Mouse (Mus musculus): ENCODE measurements at regions not wholly inside any gene's neighbourhood (a gene's known extent, or its start where the extent isn't known, plus 50 kb on each side); places are given as distances from the start of the nearest gene placed in this dataset.
"Not testable (repeated sequence)": the region's sequence is repeated elsewhere in the genome, so short reads cannot be mapped to it uniquely, and the experiment has no call there.

GRCm38 (mm10) chr11:10276224-10276623 lies 837.8 kb upstream of the Vwc2 start:
- DNase-seq (ENCODE audit: low read depth, low spot score) = peak; percentile 24

- no peak for DNase-seq (ENCODE audit: low read depth, low spot score)
Observed at GRCm38 (mm10) chr11:10283553-10283952, 830.5 kb upstream of the Vwc2 start.

- no peak for DNase-seq (ENCODE audit: low read depth, low spot score)
Observed at GRCm38 (mm10) chr11:10291996-10292395, 822.0 kb upstream of the Vwc2 start.

- no peak for DNase-seq (ENCODE audit: low read depth, low spot score)
Observed at GRCm38 (mm10) chr11:10309023-10309720, 804.9 kb upstream of the Vwc2 start.

DNA sequence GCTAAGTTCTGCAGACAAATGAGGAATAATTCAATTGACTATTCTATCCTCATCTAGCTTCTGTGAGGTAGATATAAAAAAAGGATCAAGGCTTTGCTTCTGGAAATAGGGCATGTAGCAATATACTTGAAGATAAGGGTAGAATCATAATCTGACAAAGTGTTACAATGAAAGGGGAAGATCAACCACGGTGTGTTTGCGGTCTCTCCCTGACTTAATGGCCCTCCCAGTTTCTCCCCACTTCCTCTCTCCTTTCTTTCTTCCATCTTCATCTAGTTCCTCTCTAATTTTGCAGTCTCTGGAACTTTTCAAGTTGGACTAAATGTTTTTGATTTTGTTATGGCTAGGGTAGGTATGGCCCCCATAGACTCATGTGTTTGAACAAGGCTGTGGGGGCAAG lies 796.6 kb upstream of the Vwc2 start:
- no peak for DNase-seq (ENCODE audit: low read depth, low spot score)

DNA sequence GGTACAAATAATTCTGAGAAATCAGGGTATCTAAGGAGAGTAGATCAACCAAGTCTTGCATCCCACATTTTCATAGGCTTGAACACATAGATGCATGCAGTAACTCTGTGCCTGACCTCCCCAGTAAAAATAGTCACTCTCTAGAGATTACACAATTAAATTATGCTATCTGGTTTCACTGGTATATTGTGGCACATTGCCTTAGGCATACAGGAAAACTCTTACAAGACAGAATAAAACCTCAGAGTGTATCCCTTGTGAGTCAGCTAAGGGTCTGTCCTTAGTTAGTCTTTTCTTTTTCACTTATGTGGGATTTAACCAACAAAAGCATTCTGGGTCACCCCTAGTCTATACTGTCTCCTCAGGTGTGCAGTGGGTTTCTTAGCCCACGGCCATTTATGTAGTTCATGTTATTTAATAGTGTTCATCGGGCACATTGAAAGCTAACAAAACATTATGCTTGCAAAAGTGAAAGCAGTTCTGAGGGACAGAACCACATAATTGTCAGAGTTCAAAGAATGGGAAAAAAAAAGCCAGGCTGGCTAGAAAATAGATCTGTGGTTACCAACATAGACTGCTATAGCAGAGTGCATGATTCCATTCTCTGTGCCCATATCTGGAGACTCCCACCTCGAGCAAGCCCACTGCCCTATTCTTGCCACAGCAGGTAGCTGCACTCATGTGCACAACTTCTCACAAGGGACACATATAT lies 795.8 kb upstream of the Vwc2 start:
- no peak for DNase-seq (ENCODE audit: low read depth, low spot score)

GRCm38 (mm10) chr11:10330253-10330652 lies 783.8 kb upstream of the Vwc2 start:
- not testable (repeated sequence) for DNase-seq (ENCODE audit: low read depth, low spot score)

DNA sequence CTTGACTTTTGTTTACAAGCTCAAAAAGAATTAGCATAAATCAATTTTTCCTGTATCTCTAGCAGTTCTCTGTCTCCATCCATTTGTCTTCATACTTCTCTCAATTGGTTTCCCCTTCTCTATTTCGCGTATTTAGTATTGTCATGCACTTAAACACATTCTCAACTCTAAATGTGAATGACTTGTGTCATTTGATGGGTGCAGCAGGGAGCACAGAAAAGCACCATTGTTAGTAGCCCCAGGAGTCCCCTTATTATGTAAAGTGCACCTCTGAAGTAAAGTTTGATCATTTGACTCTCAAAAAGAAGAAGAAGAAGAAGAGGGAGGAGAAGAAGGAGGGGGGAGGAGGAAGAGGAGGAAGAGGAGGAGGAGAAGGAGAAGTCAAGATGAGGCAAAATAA lies 776.2 kb upstream of the Vwc2 start:
- no peak for DNase-seq (ENCODE audit: low read depth, low spot score)

GRCm38 (mm10) chr11:10372340-10372739 lies 741.7 kb upstream of the Vwc2 start:
- DNase-seq (ENCODE audit: low read depth, low spot score) = no peak

Measured in CD4-positive, CD25-positive, alpha-beta regulatory T cell, adult 2 months (primary cell).